Mouse (Mus musculus) intestine, embryonic 16.5 days (tissue): ENCODE data around the gene Zdhhc19. TPM values are rescaled to one million over a fixed set of nuclear protein-coding genes. Genes with fewer than 3 reads are reported as not detected.

Experiments used
- ATAC-seq: fragments of 200-750 bp; cut with Nextera tagmentation; 2 replicates; pipeline ENCODE4 v1.8.0; 2017; ENCODE audit warnings: moderate TSS enrichment, moderate library complexity
- H3K27ac ChIP-seq: fragments of 300-500 bp; sonication (generic); 2 replicates; pipeline ENCODE4 v1.5.1; 2014; ENCODE audit warnings: mild to moderate bottlenecking, low read length
- H3K27me3 ChIP-seq: fragments of 300-500 bp; sonication (generic); replicated peaks from 2 replicates; pipeline ENCODE4 v1.6.1; 2014; ENCODE audit warnings: low read length, control low read depth, mixed read lengths; ENCODE audit not compliant: control insufficient read depth, insufficient read depth
- H3K36me3 ChIP-seq: fragments of 300-500 bp; sonication (generic); 2 replicates; pipeline ENCODE4 v1.6.1; 2014; ENCODE audit warnings: low read length, control low read depth; ENCODE audit not compliant: control insufficient read depth, insufficient read depth
- H3K4me1 ChIP-seq: fragments of 300-500 bp; sonication (generic); 2 replicates; pipeline ENCODE4 v1.6.1; 2014; ENCODE audit warnings: low read length, control low read depth, mixed read lengths; ENCODE audit not compliant: control insufficient read depth, insufficient read depth
- H3K4me2 ChIP-seq: fragments of 300-500 bp; sonication (generic); 2 replicates; pipeline ENCODE4 v1.6.1; 2014; ENCODE audit warnings: low read depth, low read length, control low read depth
- H3K4me3 ChIP-seq: fragments of 300-500 bp; sonication (generic); 2 replicates; pipeline ENCODE4 v1.5.1; 2014; ENCODE audit warnings: mild to moderate bottlenecking, low read length
- H3K9ac ChIP-seq: fragments of 300-500 bp; sonication (generic); 2 replicates; pipeline ENCODE4 v1.6.1; 2014; ENCODE audit warnings: low read depth, low read length
- H3K9me3 ChIP-seq: fragments of 300-500 bp; sonication (generic); 2 replicates; pipeline ENCODE4 v1.6.1; 2016; ENCODE audit warnings: low read length, control low read depth; ENCODE audit not compliant: control insufficient read depth
- WGBS: fragments of 180-500 bp; shearing (Covaris S2); extraction: QIAGEN DNeasy Blood & Tissue Kit; methylation state at CpG from one replicate; pipeline ENCODE4 v1.1.7; 2014; 5-methylcytosine and 5-hydroxymethylcytosine counted together
- polyA plus RNA-seq: library from polyadenylated mRNA; unstranded; fragments of >200 nt; fragmentation: Nextera tagmentation; extraction: Ambion mirVana; gene quantifications from 2 replicates; pipeline ENCODE4 v1.2.1, GENCODE M21; 2015

Zdhhc19 gene
- polyA plus RNA-seq, 1 experiment from 2014 or later = 2.1 TPM

- ATAC-seq = no peak
- Histone ChIP-seq H3K27ac (no peak overlapping the region), H3K36me3 (no peaks in the 10 kb centered on the region), H3K9me3 (no peaks in the 10 kb centered on the region), H3K4me3 (no peak overlapping the region), H3K4me1 (peaks cover 6% of the 10 kb centered on the region), H3K27me3 (no peaks in the 10 kb centered on the region), H3K9ac (no peak overlapping the region), H3K4me2 (no peak overlapping the region)
- 78% methylated on average over 3 of the region's 3 CpGs for WGBS
Measured at GRCm38 (mm10) chr16:32555588-32555987, 59.5 kb downstream of the Zdhhc19 start.

- Histone ChIP-seq H3K4me1 (no peaks in the 10 kb centered on the region), H3K27ac (peak overlapping the region; percentile 2; the same call in 1 of the 2 replicates), H3K4me2 (no peak overlapping the region), H3K9me3 (no peaks in the 10 kb centered on the region), H3K4me3 (no peak overlapping the region), H3K36me3 (no peaks in the 10 kb centered on the region), H3K9ac (no peak overlapping the region), H3K27me3 (no peaks in the 10 kb centered on the region)
- WGBS = 66% methylated on average over 4 of the region's 4 CpGs
- peak; percentile 34; the same call in 1 of the 2 replicates for ATAC-seq
Measured at GRCm38 (mm10) chr16:32559493-32559892, 63.4 kb downstream of the Zdhhc19 start.

- H3K9me3 ChIP-seq = no peaks in the 10 kb centered on the region
- H3K4me2 ChIP-seq = no peak overlapping the region
- H3K9ac ChIP-seq = no peak overlapping the region
- WGBS = 56% methylated on average over 5 of the region's 5 CpGs
- H3K27ac ChIP-seq = peak overlapping the region; percentile 70
- no peak overlapping the region for H3K4me3 ChIP-seq
- ATAC-seq = peak; percentile 89
- H3K36me3 ChIP-seq = no peaks in the 10 kb centered on the region
- H3K27me3 ChIP-seq = no peaks in the 10 kb centered on the region
- no peaks in the 10 kb centered on the region for H3K4me1 ChIP-seq
Measured at GRCm38 (mm10) chr16:32563056-32563793, 67.2 kb downstream of the Zdhhc19 start.

GRCm38 (mm10) chr16:32567282-32567681 lies 71.2 kb downstream of the Zdhhc19 start:
- no peak overlapping the region for H3K4me3 ChIP-seq
- no peaks in the 10 kb centered on the region for H3K36me3 ChIP-seq
- H3K27me3 ChIP-seq = no peaks in the 10 kb centered on the region
- WGBS = 70% methylated on average over 4 of the region's 4 CpGs
- no peak overlapping the region for H3K9ac ChIP-seq
- H3K9me3 ChIP-seq = no peaks in the 10 kb centered on the region
- H3K4me1 ChIP-seq = peaks cover 2% of the 10 kb centered on the region; the same call in 1 of the 2 replicates
- H3K27ac ChIP-seq = no peak overlapping the region
- H3K4me2 ChIP-seq = no peak overlapping the region
- no peak for ATAC-seq

GRCm38 (mm10) chr16:32568401-32568800 lies 72.3 kb downstream of the Zdhhc19 start:
- H3K4me2 ChIP-seq = no peak overlapping the region
- no peaks in the 10 kb centered on the region for H3K36me3 ChIP-seq
- H3K9ac ChIP-seq = no peak overlapping the region
- 60% methylated on average over 6 of the region's 6 CpGs for WGBS
- H3K27me3 ChIP-seq = no peaks in the 10 kb centered on the region
- H3K9me3 ChIP-seq = no peaks in the 10 kb centered on the region
- peaks cover 2% of the 10 kb centered on the region; the same call in 1 of the 2 replicates for H3K4me1 ChIP-seq
- H3K4me3 ChIP-seq = no peak overlapping the region
- no peak overlapping the region for H3K27ac ChIP-seq
- ATAC-seq = 0 out of 2 replicates have a peak, but pooled peaks have one; percentile 38

GRCm38 (mm10) chr16:32570042-32570441 lies 74.0 kb downstream of the Zdhhc19 start:
- Histone ChIP-seq H3K27ac (no peak overlapping the region), H3K9ac (no peak overlapping the region), H3K27me3 (no peaks in the 10 kb centered on the region), H3K4me3 (no peak overlapping the region), H3K4me1 (peaks cover 2% of the 10 kb centered on the region; the same call in 1 of the 2 replicates), H3K4me2 (no peak overlapping the region), H3K36me3 (no peaks in the 10 kb centered on the region), H3K9me3 (no peaks in the 10 kb centered on the region)
- WGBS = 77% methylated on average over 3 of the region's 3 CpGs
- ATAC-seq = no peak

- no peaks in the 10 kb centered on the region for H3K27me3 ChIP-seq
- peaks cover 2% of the 10 kb centered on the region; the same call in 1 of the 2 replicates for H3K4me1 ChIP-seq
- no peaks in the 10 kb centered on the region for H3K9me3 ChIP-seq
- no peak overlapping the region for H3K27ac ChIP-seq
- no peak overlapping the region for H3K4me2 ChIP-seq
- no peak for ATAC-seq
- no peak overlapping the region for H3K4me3 ChIP-seq
- H3K9ac ChIP-seq = no peak overlapping the region
- 84% methylated on average over 4 of the region's 4 CpGs for WGBS
- no peaks in the 10 kb centered on the region for H3K36me3 ChIP-seq
Measured at GRCm38 (mm10) chr16:32572528-32572927, 76.5 kb downstream of the Zdhhc19 start.

GRCm38 (mm10) chr16:32586482-32586881 lies 90.4 kb downstream of the Zdhhc19 start:
- Histone ChIP-seq H3K9ac (no peak overlapping the region), H3K27ac (no peak overlapping the region), H3K9me3 (no peaks in the 10 kb centered on the region), H3K27me3 (no peaks in the 10 kb centered on the region), H3K4me1 (no peaks in the 10 kb centered on the region), H3K4me3 (no peak overlapping the region), H3K4me2 (no peak overlapping the region), H3K36me3 (no peaks in the 10 kb centered on the region)
- ATAC-seq = no peak
- 81% methylated on average over 4 of the region's 4 CpGs for WGBS

- H3K4me1 ChIP-seq = no peaks in the 10 kb centered on the region
- no peak overlapping the region for H3K4me2 ChIP-seq
- WGBS = 80% methylated on average over 3 of the region's 3 CpGs
- H3K9me3 ChIP-seq = no peaks in the 10 kb centered on the region
- ATAC-seq = no peak
- no peak overlapping the region for H3K9ac ChIP-seq
- no peak overlapping the region for H3K27ac ChIP-seq
- H3K27me3 ChIP-seq = no peaks in the 10 kb centered on the region
- H3K36me3 ChIP-seq = no peaks in the 10 kb centered on the region
- H3K4me3 ChIP-seq = no peak overlapping the region
Measured at GRCm38 (mm10) chr16:32588568-32588967, 92.5 kb downstream of the Zdhhc19 start.
